Mouse (Mus musculus): Measurements from ENCODE around the gene Taf12. TPM values are rescaled to one million over a fixed set of nuclear protein-coding genes. Genes with fewer than 3 reads are reported as not detected.

Gene Taf12
- polyA plus RNA-seq, 1 experiment from 2014 or later, result 42.8 TPM

GRCm38 (mm10) chr4:132253128-132253527 lies 21.0 kb upstream of the Taf12 start:
- Histone ChIP-seq H3K4me1 (ENCODE audit: control insufficient read depth, insufficient read depth, low read length) (no peaks in the 10 kb centered on the region), H3K9ac (ENCODE audit: low read length) (no peak overlapping the region), H3K9me3 (replicated peaks; ENCODE audit: control insufficient read depth, low read length) (no peaks in the 10 kb centered on the region), H3K4me3 (replicated peaks; ENCODE audit: low read length) (no peak overlapping the region), H3K27ac (ENCODE audit: low read length) (no peak overlapping the region), H3K4me2 (ENCODE audit: low read depth, low read length) (no peak overlapping the region), H3K36me3 (ENCODE audit: control insufficient read depth, insufficient read depth, low read length) (0 out of 2 replicates have a peak, but pooled peaks cover 5% of the 10 kb centered on the region), H3K27me3 (ENCODE audit: control insufficient read depth, insufficient read depth, low read length) (no peaks in the 10 kb centered on the region)
- ATAC-seq (ENCODE audit: insufficient read depth, low FRiP score), result no peak
- 79% methylated on average over 8 of the region's 8 CpGs for WGBS

- 70% methylated on average over 2 of the region's 2 CpGs for WGBS
- H3K4me2 ChIP-seq (ENCODE audit: low read depth, low read length), result no peak overlapping the region
Observed at GRCm38 (mm10) chr4:132253622-132254021, 20.6 kb upstream of the Taf12 start.

DNA sequence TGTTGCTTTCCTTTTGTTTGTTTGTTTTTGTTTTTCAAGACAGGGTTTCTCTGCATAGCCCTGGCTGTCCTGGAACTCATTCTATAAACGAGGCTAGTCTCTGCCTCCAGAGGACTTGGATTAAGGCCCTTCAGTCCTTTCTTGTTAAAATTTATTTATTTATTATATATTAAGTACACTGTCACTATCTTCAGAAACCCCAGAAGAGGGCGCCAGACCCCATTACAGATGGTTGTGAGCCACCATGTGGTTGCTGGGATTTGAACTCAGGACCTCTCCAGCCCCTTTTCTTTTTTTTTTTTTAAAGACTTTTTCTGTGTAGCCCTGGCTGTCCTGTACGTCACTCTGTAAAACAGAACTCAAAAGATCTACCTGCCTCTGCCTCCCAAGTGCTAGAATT lies 19.2 kb upstream of the Taf12 start:
- Histone ChIP-seq H3K36me3 (ENCODE audit: control insufficient read depth, insufficient read depth, low read length) (no peaks in the 10 kb centered on the region), H3K9ac (ENCODE audit: low read length) (no peak overlapping the region), H3K27ac (ENCODE audit: low read length) (no peak overlapping the region), H3K4me3 (replicated peaks; ENCODE audit: low read length) (no peak overlapping the region), H3K4me2 (ENCODE audit: low read depth, low read length) (no peak overlapping the region), H3K9me3 (replicated peaks; ENCODE audit: control insufficient read depth, low read length) (no peaks in the 10 kb centered on the region), H3K27me3 (ENCODE audit: control insufficient read depth, insufficient read depth, low read length) (no peaks in the 10 kb centered on the region), H3K4me1 (ENCODE audit: control insufficient read depth, insufficient read depth, low read length) (peaks cover 12% of the 10 kb centered on the region)
- WGBS, result 75% methylated on average over 3 of the region's 3 CpGs
- ATAC-seq (ENCODE audit: insufficient read depth, low FRiP score), result no peak

More at GRCm38 (mm10) chr4:132253622-132254021, 20.6 kb upstream of the Taf12 start:
- Histone ChIP-seq H3K27ac (ENCODE audit: low read length) (0 out of 2 replicates have a peak overlapping the region, but pooled peaks have one; percentile 16), H3K27me3 (ENCODE audit: control insufficient read depth, insufficient read depth, low read length) (no peaks in the 10 kb centered on the region), H3K36me3 (ENCODE audit: control insufficient read depth, insufficient read depth, low read length) (0 out of 2 replicates have a peak, but pooled peaks cover 3% of the 10 kb centered on the region), H3K9me3 (replicated peaks; ENCODE audit: control insufficient read depth, low read length) (no peaks in the 10 kb centered on the region), H3K4me3 (replicated peaks; ENCODE audit: low read length) (no peak overlapping the region), H3K9ac (ENCODE audit: low read length) (no peak overlapping the region), H3K4me1 (ENCODE audit: control insufficient read depth, insufficient read depth, low read length) (no peaks in the 10 kb centered on the region)
- ATAC-seq (ENCODE audit: insufficient read depth, low FRiP score), result no peak

- no peak for ATAC-seq (ENCODE audit: insufficient read depth, low FRiP score)
- no peak overlapping the region for H3K27ac ChIP-seq (ENCODE audit: low read length)
- H3K4me1 ChIP-seq (ENCODE audit: control insufficient read depth, insufficient read depth, low read length), result peaks cover 13% of the 10 kb centered on the region
- 94% methylated on average over 3 of the region's 3 CpGs for WGBS
- H3K36me3 ChIP-seq (ENCODE audit: control insufficient read depth, insufficient read depth, low read length), result no peaks in the 10 kb centered on the region
- no peak overlapping the region for H3K9ac ChIP-seq (ENCODE audit: low read length)
- H3K27me3 ChIP-seq (ENCODE audit: control insufficient read depth, insufficient read depth, low read length), result no peaks in the 10 kb centered on the region
- no peaks in the 10 kb centered on the region for H3K9me3 ChIP-seq (replicated peaks; ENCODE audit: control insufficient read depth, low read length)
- no peak overlapping the region for H3K4me3 ChIP-seq (replicated peaks; ENCODE audit: low read length)
- no peak overlapping the region for H3K4me2 ChIP-seq (ENCODE audit: low read depth, low read length)
Observed at GRCm38 (mm10) chr4:132256384-132256783, 17.8 kb upstream of the Taf12 start.

- H3K9ac ChIP-seq (ENCODE audit: low read length), result peak overlapping the region; percentile 41
- H3K4me1 ChIP-seq (ENCODE audit: control insufficient read depth, insufficient read depth, low read length), result peaks cover 16% of the 10 kb centered on the region
- H3K4me2 ChIP-seq (ENCODE audit: low read depth, low read length), result peak overlapping the region; percentile 88; the same call in 1 of the 2 replicates
- H3K27me3 ChIP-seq (ENCODE audit: control insufficient read depth, insufficient read depth, low read length), result no peaks in the 10 kb centered on the region
- WGBS, result 72% methylated on average over 4 of the region's 4 CpGs
- H3K27ac ChIP-seq (ENCODE audit: low read length), result peak overlapping the region; percentile 61; the same call in 1 of the 2 replicates
- no peak for ATAC-seq (ENCODE audit: insufficient read depth, low FRiP score)
- H3K36me3 ChIP-seq (ENCODE audit: control insufficient read depth, insufficient read depth, low read length), result no peaks in the 10 kb centered on the region
- H3K9me3 ChIP-seq (replicated peaks; ENCODE audit: control insufficient read depth, low read length), result no peaks in the 10 kb centered on the region
- H3K4me3 ChIP-seq (replicated peaks; ENCODE audit: low read length), result 0 out of 2 replicates have a peak overlapping the region, but pooled peaks have one; percentile 85
Observed at GRCm38 (mm10) chr4:132259248-132259647, 14.9 kb upstream of the Taf12 start.

DNA sequence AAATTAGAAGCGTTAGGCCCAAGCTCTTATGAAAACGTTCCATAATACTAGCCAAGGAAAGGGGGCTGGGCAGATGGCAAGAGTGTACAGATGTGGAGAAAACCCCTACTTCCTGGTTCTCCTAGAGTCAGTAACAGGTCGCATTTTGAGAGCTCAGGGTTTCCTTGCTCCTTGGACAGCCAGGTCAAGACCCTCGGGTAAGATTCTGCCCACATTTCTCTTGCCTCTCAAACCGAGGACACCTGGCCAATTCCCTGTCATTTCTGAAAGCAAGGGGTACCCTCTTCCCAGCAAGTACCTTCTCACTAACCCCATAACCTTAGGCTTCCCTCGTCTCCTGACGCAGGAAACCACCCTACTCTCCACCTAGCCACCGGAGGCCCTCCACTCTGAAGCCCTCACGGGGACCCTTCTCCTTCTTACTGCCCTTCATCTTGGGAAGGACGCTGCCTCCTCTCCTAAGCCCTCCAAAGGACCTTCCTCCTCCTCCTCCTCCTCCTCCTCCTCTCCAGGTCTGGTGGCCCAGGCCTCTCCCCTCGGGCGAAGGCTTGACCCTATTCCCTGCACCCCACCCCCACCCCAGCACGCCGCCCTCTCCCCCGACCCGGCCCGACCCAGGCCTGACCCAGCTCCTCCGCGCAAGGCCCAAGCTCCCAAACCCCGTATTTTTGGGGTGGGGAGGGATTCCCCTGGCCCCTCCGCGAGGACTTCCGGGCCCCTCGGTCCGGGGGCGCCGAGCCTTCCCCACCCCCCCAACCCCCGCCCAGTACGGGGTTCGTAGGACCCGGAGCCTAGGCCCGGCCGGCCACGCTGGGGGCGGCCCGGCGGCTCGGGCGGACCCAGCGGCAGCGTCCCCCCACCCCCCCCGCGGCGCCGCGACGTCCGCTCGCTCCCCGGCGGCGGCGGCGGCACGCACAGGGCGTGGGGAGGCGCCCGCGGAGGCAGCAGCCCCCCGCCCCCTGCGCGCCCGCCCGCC lies 13.5 kb upstream of the Taf12 start:
- WGBS, result 2% methylated on average over 31 of the region's 64 CpGs
- Histone ChIP-seq H3K27me3 (ENCODE audit: control insufficient read depth, insufficient read depth, low read length) (no peaks in the 10 kb centered on the region), H3K4me2 (ENCODE audit: low read depth, low read length) (peak overlapping the region; percentile 88), H3K27ac (ENCODE audit: low read length) (peak overlapping the region; percentile 97), H3K9ac (ENCODE audit: low read length) (peak overlapping the region; percentile 99), H3K36me3 (ENCODE audit: control insufficient read depth, insufficient read depth, low read length) (no peaks in the 10 kb centered on the region), H3K4me1 (ENCODE audit: control insufficient read depth, insufficient read depth, low read length) (peaks cover 16% of the 10 kb centered on the region), H3K9me3 (replicated peaks; ENCODE audit: control insufficient read depth, low read length) (no peaks in the 10 kb centered on the region), H3K4me3 (replicated peaks; ENCODE audit: low read length) (peak overlapping the region; percentile 85)
- peak; percentile 88 for ATAC-seq (ENCODE audit: insufficient read depth, low FRiP score)

GRCm38 (mm10) chr4:132261514-132262357 lies 12.4 kb upstream of the Taf12 start, which contains the start of gene Gmeb1:
Gene Gmeb1, minus strand, starts transcription at chr4:132261602.
- Histone ChIP-seq H3K9me3 (replicated peaks; ENCODE audit: control insufficient read depth, low read length) (no peaks in the 10 kb centered on the region), H3K27me3 (ENCODE audit: control insufficient read depth, insufficient read depth, low read length) (no peaks in the 10 kb centered on the region), H3K36me3 (ENCODE audit: control insufficient read depth, insufficient read depth, low read length) (no peaks in the 10 kb centered on the region), H3K4me1 (ENCODE audit: control insufficient read depth, insufficient read depth, low read length) (peaks cover 16% of the 10 kb centered on the region), H3K4me2 (ENCODE audit: low read depth, low read length) (peak within 1 kb of the TSS; percentile 88), H3K27ac (ENCODE audit: low read length) (peak within 1 kb of the TSS; percentile 97), H3K9ac (ENCODE audit: low read length) (peak within 1 kb of the TSS; percentile 99), H3K4me3 (replicated peaks; ENCODE audit: low read length) (peak within 1 kb of the TSS; percentile 85)
- WGBS, result 10% methylated on average over 46 of the region's 49 CpGs
- ATAC-seq (ENCODE audit: insufficient read depth, low FRiP score), result peak; percentile 88

DNA sequence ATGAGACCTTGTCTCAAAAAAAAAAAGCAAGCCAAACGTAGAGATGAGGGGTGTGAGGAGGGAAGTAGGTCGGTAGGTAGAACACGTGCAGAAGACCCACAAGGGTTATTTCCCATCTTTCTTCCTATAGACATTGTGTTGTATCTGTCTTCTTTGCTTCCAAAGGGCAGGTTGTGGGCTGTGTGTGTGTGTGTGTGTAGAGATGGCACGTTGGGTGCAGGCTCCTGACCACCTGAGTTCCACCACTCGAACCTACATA lies 11.9 kb upstream of the Taf12 start:
- no peak for ATAC-seq (ENCODE audit: insufficient read depth, low FRiP score)
- Histone ChIP-seq H3K9ac (ENCODE audit: low read length) (no peak overlapping the region), H3K4me2 (ENCODE audit: low read depth, low read length) (peak overlapping the region; percentile 59), H3K27ac (ENCODE audit: low read length) (no peak overlapping the region), H3K9me3 (replicated peaks; ENCODE audit: control insufficient read depth, low read length) (no peaks in the 10 kb centered on the region), H3K27me3 (ENCODE audit: control insufficient read depth, insufficient read depth, low read length) (no peaks in the 10 kb centered on the region), H3K36me3 (ENCODE audit: control insufficient read depth, insufficient read depth, low read length) (no peaks in the 10 kb centered on the region), H3K4me3 (replicated peaks; ENCODE audit: low read length) (peak overlapping the region; percentile 85; the same call in 1 of the 2 replicates), H3K4me1 (ENCODE audit: control insufficient read depth, insufficient read depth, low read length) (peaks cover 16% of the 10 kb centered on the region)
- 72% methylated on average over 5 of the region's 5 CpGs for WGBS
